Mouse (Mus musculus) C2C12 (cell line): ENCODE data around the gene Selenot. TPM values are rescaled to one million over a fixed set of nuclear protein-coding genes. Genes with fewer than 3 reads are reported as not detected.

Experiments used
- H3K27me3 ChIP-seq: one replicate; pipeline ENCODE4 v1.6.1; 2011; ENCODE audit not compliant: control insufficient read depth, insufficient read depth, insufficient read length
- H3K36me3 ChIP-seq: one replicate; pipeline ENCODE4 v1.6.1; 2011; ENCODE audit not compliant: control insufficient read depth, insufficient read depth
- H3K4me3 ChIP-seq: one replicate; pipeline ENCODE4 v1.5.1; 2011; ENCODE audit warnings: mild to moderate bottlenecking, control low read depth; ENCODE audit not compliant: poor library complexity, insufficient read depth, severe bottlenecking
- H3K79me2 ChIP-seq: one replicate; pipeline ENCODE4 v1.6.1; 2011; ENCODE audit not compliant: control insufficient read depth, insufficient read depth
- H3K79me3 ChIP-seq: one replicate; pipeline ENCODE4 v1.6.1; 2011; ENCODE audit warnings: low read depth, control low read depth
- H3ac ChIP-seq: one replicate; pipeline ENCODE3; 2011; ENCODE audit warnings: low read depth; ENCODE audit not compliant: control insufficient read depth, insufficient read length
- CEBPB ChIP-seq: IDR thresholded peaks from one replicate; pipeline ENCODE4 v1.6.1; 2011; ENCODE audit warnings: low read depth, mild to moderate bottlenecking, control low read depth, moderate library complexity
- CTCF ChIP-seq: IDR thresholded peaks from one replicate; pipeline ENCODE4 v1.5.1; 2011; ENCODE audit not compliant: control insufficient read depth, insufficient read depth, insufficient read length
- FOSL1 ChIP-seq: IDR thresholded peaks from one replicate; pipeline ENCODE4 v1.8.0; 2011; ENCODE audit warnings: mild to moderate bottlenecking, low read length; ENCODE audit not compliant: poor library complexity, insufficient read depth, severe bottlenecking
- MAX ChIP-seq: IDR thresholded peaks from one replicate; pipeline ENCODE4 v1.6.1; 2011; ENCODE audit warnings: mild to moderate bottlenecking, control low read depth
- MYOD1 ChIP-seq: IDR thresholded peaks from one replicate; pipeline ENCODE4 v1.6.1; 2011; ENCODE audit warnings: low read depth; ENCODE audit not compliant: control insufficient read depth, insufficient read length
- MYOG ChIP-seq: IDR thresholded peaks from one replicate; pipeline ENCODE4 v1.6.1; 2011; ENCODE audit not compliant: control insufficient read depth, insufficient read length; ENCODE audit errors: extremely low read depth
- USF1 ChIP-seq: IDR thresholded peaks from one replicate; pipeline ENCODE4 v1.6.1; 2011; ENCODE audit warnings: low read depth, mild to moderate bottlenecking, control low read depth, moderate library complexity
- polyA plus RNA-seq: library from polyadenylated mRNA; unstranded; fragments of >200 nt; fragmentation: generic; extraction: Trizol; gene quantifications from one replicate; pipeline ENCODE4 v1.2.1, GENCODE M21; 2012; ENCODE audit warnings: missing spikeins

Selenot gene
- polyA plus RNA-seq, 1 experiment = 35.2 TPM

DNA sequence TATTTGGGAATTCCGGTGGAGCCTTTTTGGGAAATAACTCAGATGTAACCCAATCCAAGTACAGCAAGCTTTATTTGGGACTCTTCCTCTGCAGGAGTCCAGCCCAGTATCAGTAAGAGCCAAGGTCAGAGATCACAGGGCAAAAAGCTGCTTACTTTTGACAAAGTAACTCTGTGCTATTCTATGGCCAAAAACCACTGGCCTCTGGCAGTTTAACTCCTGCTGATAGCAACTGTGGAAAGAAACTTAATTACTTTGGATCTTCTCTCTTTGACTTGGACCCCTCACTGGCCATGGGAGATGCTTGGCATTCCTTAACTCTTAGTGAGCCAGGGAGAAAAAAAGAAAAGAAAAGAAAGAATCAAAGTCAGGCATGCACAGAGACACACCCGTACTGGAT is 15.0 kb upstream of the Selenot start:
- Histone ChIP-seq H3K36me3 (peaks cover 18% of the 10 kb centered on the region), H3K79me3 (no peaks in the 10 kb centered on the region), H3K4me3 (no peak overlapping the region), H3ac (no peak overlapping the region), H3K27me3 (no peaks in the 10 kb centered on the region), H3K79me2 (no peaks in the 10 kb centered on the region)
- no peak for TF ChIP-seq USF1
- no peak for TF ChIP-seq MAX
- TF ChIP-seq MYOG = no peak
- no peak for TF ChIP-seq MYOD1
- TF ChIP-seq CTCF = no peak
- TF ChIP-seq FOSL1 = no peak
- TF ChIP-seq CEBPB = no peak

- Histone ChIP-seq H3ac (no peak overlapping the region), H3K79me3 (peaks cover 2% of the 10 kb centered on the region), H3K36me3 (no peaks in the 10 kb centered on the region), H3K27me3 (no peaks in the 10 kb centered on the region), H3K4me3 (no peak overlapping the region), H3K79me2 (no peaks in the 10 kb centered on the region)
- no peak for TF ChIP-seq MYOG
- TF ChIP-seq USF1 = no peak
- no peak for TF ChIP-seq FOSL1
- no peak for TF ChIP-seq MAX
- TF ChIP-seq MYOD1 = no peak
- no peak for TF ChIP-seq CTCF
- TF ChIP-seq CEBPB = no peak
Observed at GRCm38 (mm10) chr3:58570821-58571220, 5.6 kb upstream of the Selenot start.

- H3K4me3 ChIP-seq = peak overlapping the region; percentile 60
Observed at GRCm38 (mm10) chr3:58577067-58577503, 649 bp downstream of the Selenot start.

GRCm38 (mm10) chr3:58577506-58578050 is 1.1 kb downstream of the Selenot start:
- Histone ChIP-seq H3ac (no peak overlapping the region), H3K36me3 (peaks cover 21% of the 10 kb centered on the region), H3K4me3 (peak overlapping the region; percentile 60), H3K27me3 (no peaks in the 10 kb centered on the region), H3K79me3 (peaks cover 57% of the 10 kb centered on the region), H3K79me2 (peaks cover 61% of the 10 kb centered on the region)
- TF ChIP-seq MYOD1 (no peak), CEBPB (no peak), MAX (no peak), USF1 (no peak)

More at GRCm38 (mm10) chr3:58577067-58577503, 649 bp downstream of the Selenot start:
- TF ChIP-seq FOSL1 = no peak
- no peak for TF ChIP-seq CTCF
- TF ChIP-seq MAX = no peak
- no peak for TF ChIP-seq USF1
- TF ChIP-seq MYOD1 = no peak
- TF ChIP-seq CEBPB = no peak
- TF ChIP-seq MYOG = no peak
- H3K79me2 ChIP-seq = peaks cover 56% of the 10 kb centered on the region
- no peaks in the 10 kb centered on the region for H3K27me3 ChIP-seq
- peaks cover 52% of the 10 kb centered on the region for H3K79me3 ChIP-seq
- H3K36me3 ChIP-seq = peaks cover 21% of the 10 kb centered on the region
- H3ac ChIP-seq = peak overlapping the region; percentile 54

DNA sequence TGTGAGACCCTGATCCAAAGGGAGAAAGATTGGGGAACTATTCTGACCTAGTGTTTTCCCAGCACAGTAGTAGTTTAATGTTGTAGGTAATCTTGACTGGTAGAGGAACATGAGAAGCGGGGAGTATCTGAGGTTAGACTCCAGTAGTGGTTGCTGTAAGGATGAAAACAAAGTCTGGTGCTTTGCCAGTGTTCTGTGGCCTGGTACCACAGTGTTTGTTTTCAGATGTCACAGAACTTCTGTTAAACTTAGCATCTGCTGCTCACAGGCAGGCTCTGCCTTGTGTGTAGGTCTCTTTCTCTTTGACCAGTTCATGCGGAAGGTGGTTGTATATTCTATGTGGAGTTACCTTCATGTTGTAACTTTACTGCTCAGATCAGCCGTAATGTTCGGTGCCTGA is 5.1 kb downstream of the Selenot start:
- no peak overlapping the region for H3ac ChIP-seq
- peaks cover 97% of the 10 kb centered on the region for H3K79me2 ChIP-seq
- TF ChIP-seq USF1 = no peak
- TF ChIP-seq CEBPB = no peak
- no peak for TF ChIP-seq MAX
- no peak for TF ChIP-seq FOSL1
- TF ChIP-seq CTCF = no peak
- no peak for TF ChIP-seq MYOD1
- no peak for TF ChIP-seq MYOG
- peaks cover 38% of the 10 kb centered on the region for H3K36me3 ChIP-seq
- no peak overlapping the region for H3K4me3 ChIP-seq
- H3K79me3 ChIP-seq = peaks cover 83% of the 10 kb centered on the region
- no peaks in the 10 kb centered on the region for H3K27me3 ChIP-seq

- TF ChIP-seq MYOD1 (no peak), CEBPB (no peak), MYOG (no peak), MAX (no peak), USF1 (no peak), CTCF (no peak), FOSL1 (no peak)
- peaks cover 96% of the 10 kb centered on the region for H3K79me2 ChIP-seq
- H3K36me3 ChIP-seq = peaks cover 46% of the 10 kb centered on the region
- peaks cover 85% of the 10 kb centered on the region for H3K79me3 ChIP-seq
- no peaks in the 10 kb centered on the region for H3K27me3 ChIP-seq
- H3K4me3 ChIP-seq = no peak overlapping the region
- H3ac ChIP-seq = no peak overlapping the region
Observed at GRCm38 (mm10) chr3:58582297-58582696, 5.9 kb downstream of the Selenot start.
